Mouse (Mus musculus) ES-E14 (cell line): ENCODE data around the gene Magi3.

Experiments used
- CHD2 ChIP-seq: IDR thresholded peaks from 2 replicates; pipeline ENCODE4 v1.6.1; 2014; ENCODE audit warnings: mild to moderate bottlenecking, low read depth, low read length, inconsistent platforms
- HCFC1 ChIP-seq: IDR thresholded peaks from 2 replicates; pipeline ENCODE4 v1.6.1; 2012; ENCODE audit warnings: low read length, inconsistent platforms, borderline replicate concordance; ENCODE audit not compliant: insufficient read depth
- MAFK ChIP-seq: IDR thresholded peaks from 2 replicates; pipeline ENCODE4 v1.6.1; 2014; ENCODE audit warnings: mild to moderate bottlenecking, low read depth, low read length, inconsistent platforms; ENCODE audit not compliant: insufficient read depth
- ZNF384 ChIP-seq: IDR thresholded peaks from 2 replicates; pipeline ENCODE4 v1.6.1; 2012; ENCODE audit warnings: low read depth, low read length, inconsistent platforms

DNA sequence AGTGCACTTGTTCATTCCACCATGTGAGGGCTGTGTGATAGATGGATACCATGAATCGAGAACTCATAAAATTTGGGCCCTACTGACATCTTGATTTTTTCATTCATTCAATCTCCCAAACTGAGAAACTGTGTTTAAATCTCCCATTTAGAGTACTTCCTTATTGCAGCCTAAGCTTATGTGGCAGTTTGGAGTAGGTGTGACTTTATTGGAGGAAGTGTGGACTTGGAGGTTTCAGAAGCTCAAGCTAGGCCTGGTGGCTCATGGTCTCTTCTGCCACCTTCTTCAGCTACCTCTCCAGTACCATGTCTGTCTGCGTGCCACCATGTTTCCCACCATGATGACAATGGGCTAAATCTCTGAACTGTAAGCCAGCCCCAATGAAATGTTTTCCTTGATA, 15.9 kb upstream of the Magi3 start:
- TF ChIP-seq ZNF384 (no peak), HCFC1 (no peak), CHD2 (no peak), MAFK (no peak)
